Comparison of ENCODE assay signal across 14 mouse cellular contexts in genomic region chr5:26854746-26855145, GRCm38 (mm10). TPM values are rescaled to one million over a fixed set of nuclear protein-coding genes. Genes with fewer than 3 reads are reported as not detected.
"Had no signal": no experiment of that assay in that cellular context is flagged by ENCODE, and none has a peak within 500 bp of the region (broad histone marks: within the 10 kb centered on the region; RNA-seq: fewer than 3 reads in every experiment).

No protein-coding gene starts in this region.

- DNase-seq: kidney, adult 8-10 months; kidney, postnatal 10 days; kidney, postnatal 36 days; layer of hippocampus, postnatal 36 days; liver, embryonic 13.5 days; lung, adult 2 months; lung, postnatal 14 days; lung, postnatal 4 days; thymus, adult 18-20 months; thymus, postnatal 36 days had no signal

- H3K27me3 ChIP-seq: kidney, embryonic 15.5 days; liver, embryonic 13.5 days; midbrain, embryonic 12.5 days had no signal

- H3K4me3 ChIP-seq: kidney, embryonic 15.5 days; left cerebral cortex, adult 2 months; liver, embryonic 13.5 days; midbrain, embryonic 12.5 days had no signal

- H3K9me3 ChIP-seq: kidney, embryonic 15.5 days; liver, embryonic 13.5 days; midbrain, embryonic 12.5 days had no signal

- H3K4me2 ChIP-seq: kidney, embryonic 15.5 days; liver, embryonic 13.5 days; midbrain, embryonic 12.5 days had no signal

- H3K4me1 ChIP-seq: kidney, embryonic 15.5 days; liver, embryonic 13.5 days; midbrain, embryonic 12.5 days had no signal

- H3K27ac ChIP-seq: kidney, embryonic 15.5 days; left cerebral cortex, adult 2 months; liver, embryonic 13.5 days; midbrain, embryonic 12.5 days had no signal

- H3K9ac ChIP-seq: kidney, embryonic 15.5 days; liver, embryonic 13.5 days; midbrain, embryonic 12.5 days had no signal

- H3K36me3 ChIP-seq: kidney, embryonic 15.5 days; liver, embryonic 13.5 days; midbrain, embryonic 12.5 days had no signal

RNA-seq across cellular contexts. Expression of gene Dpp6, which starts 37.7 kb away (rescaled TPM):
- polyA plus RNA-seq: liver, adult 2 months had no signal
